ENCODE assay signal across 27 mouse cellular contexts in the genomic region with DNA sequence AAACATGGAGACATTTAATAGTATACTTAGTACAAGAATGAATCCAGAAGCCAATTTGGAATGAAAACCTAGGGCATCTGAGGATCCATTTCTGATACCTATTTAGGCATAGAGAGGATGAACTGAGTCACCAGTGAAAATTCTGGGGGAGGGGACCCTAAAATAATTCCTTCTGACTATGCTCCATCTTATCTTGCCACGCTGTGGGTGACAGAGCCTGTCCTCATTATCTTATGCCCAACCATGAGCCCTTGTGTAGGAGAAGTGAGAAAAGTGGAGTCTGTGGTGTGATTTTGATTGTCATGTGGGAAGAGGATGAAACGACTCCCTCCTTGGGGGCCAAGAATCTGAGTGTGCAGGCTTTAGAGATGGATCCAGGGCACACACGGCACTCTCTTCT. TPM values are rescaled to one million over a fixed set of nuclear protein-coding genes. Genes with fewer than 3 reads are reported as not detected.
A peak's percentile ranks its signal among the peaks of the same experiment; 100 is the strongest.
DNase-seq lines count a peak whose midpoint lies in the region; ATAC-seq and TF ChIP-seq lines count a peak whose summit lies in the region.
"Had no signal": no experiment of that assay in that cellular context is flagged by ENCODE, and none has a peak within 500 bp of the region (broad histone marks: within the 10 kb centered on the region; RNA-seq: fewer than 3 reads in every experiment).

No protein-coding gene starts in this region.

- TF ChIP-seq EP300 in heart, adult 2 months (IDR thresholded peaks at IDR 0.05; ENCODE audit: insufficient read depth, low read depth, low read length) = no peak

- peak; percentile 66 for DNase-seq in right cerebral cortex, adult 18-20 months
- DNase-seq in right cerebral cortex, postnatal 14 days = no peak
- peak; percentile 34 to 56 for DNase-seq in frontal cortex, postnatal 36 days (ENCODE audit: low spot score in 2 of 2)
- DNase-seq in heart, adult 2 months = no peak
- DNase-seq in heart, adult 18-20 months = no peak
- DNase-seq: adrenal gland, postnatal 36 days; B cell, adult 2 months; cerebellum, adult 8-10 months; cerebellum, postnatal 25 days; gastrocnemius, postnatal 14 days; heart, adult 11 months; heart, postnatal 10 days; kidney, adult 11 months; kidney, postnatal 14 days; layer of hippocampus, adult 9-11 months; lung, postnatal 36 days had no signal

- ATAC-seq in megakaryocyte, adult 5-6 weeks (ENCODE audit: poor library complexity, severe bottlenecking) = 0 out of 2 replicates have a peak, but pooled peaks have one; percentile 11
- ATAC-seq: forebrain, embryonic 14.5 days; inflammation-experienced regulatory T-cells, adult 6 months had no signal

- no peaks in the 10 kb centered on the region for H3K27me3 ChIP-seq in heart, adult 2 months (ENCODE audit: control insufficient read depth, insufficient read depth, low read length)
- H3K27me3 ChIP-seq: heart, embryonic 13.5 days; hindbrain, embryonic 15.5 days; limb, embryonic 13.5 days; lung, embryonic 15.5 days; megakaryocyte, embryonic 14.5 days; midbrain, embryonic 12.5 days; neural tube, embryonic 13.5 days had no signal

- 61% methylated on average over 3 of the region's 3 CpGs for WGBS in heart, adult 2 months

- TF ChIP-seq CTCF in heart, adult 2 months (IDR thresholded peaks at IDR 0.05) = no peak

- no peaks in the 10 kb centered on the region for H3K36me3 ChIP-seq in heart, adult 2 months (ENCODE audit: control insufficient read depth, insufficient read depth, low read length)
- H3K36me3 ChIP-seq: heart, embryonic 13.5 days; hindbrain, embryonic 15.5 days; limb, embryonic 13.5 days; lung, embryonic 15.5 days; midbrain, embryonic 12.5 days; neural tube, embryonic 13.5 days had no signal

- no peak overlapping the region for H3K27ac ChIP-seq in heart, adult 2 months
- H3K27ac ChIP-seq: heart, embryonic 13.5 days; hindbrain, embryonic 15.5 days; limb, embryonic 13.5 days; lung, embryonic 15.5 days; midbrain, embryonic 12.5 days; neural tube, embryonic 13.5 days had no signal

- no peak for TF ChIP-seq POLR2A in heart, adult 2 months (IDR thresholded peaks at IDR 0.05; ENCODE audit: insufficient read depth, low read depth, low read length)

- intact Hi-C loops in heart, adult 2 months (cut with DNase I) = no loop called here

- H3K4me1 ChIP-seq in heart, adult 2 months (ENCODE audit: control insufficient read depth, insufficient read depth, low read length) = no peaks in the 10 kb centered on the region
- H3K4me1 ChIP-seq: heart, embryonic 13.5 days; hindbrain, embryonic 15.5 days; limb, embryonic 13.5 days; lung, embryonic 15.5 days; megakaryocyte, embryonic 14.5 days; midbrain, embryonic 12.5 days; neural tube, embryonic 13.5 days had no signal

- no peak overlapping the region for H3K9ac ChIP-seq in heart, adult 2 months (ENCODE audit: low read depth, low read length)
- H3K9ac ChIP-seq: heart, embryonic 13.5 days; hindbrain, embryonic 15.5 days; limb, embryonic 13.5 days; lung, embryonic 15.5 days; midbrain, embryonic 12.5 days; neural tube, embryonic 13.5 days had no signal

- H3K4me3 ChIP-seq in heart, adult 2 months = no peak overlapping the region
- H3K4me3 ChIP-seq: heart, embryonic 13.5 days; hindbrain, embryonic 15.5 days; limb, embryonic 13.5 days; lung, embryonic 15.5 days; megakaryocyte, embryonic 14.5 days; midbrain, embryonic 12.5 days; myocyte; neural tube, embryonic 13.5 days had no signal

- no peaks in the 10 kb centered on the region for H3K79me2 ChIP-seq in heart, adult 2 months (replicated peaks; ENCODE audit: control insufficient read depth, insufficient read depth, low read length)

RNA-seq across cellular contexts. Expression of gene Inhba, which starts 32.1 kb away (rescaled TPM):
- 6.1 and 9.2 TPM in 2 replicates for total RNA-seq in megakaryocyte, adult 5-6 weeks (2015)
- total RNA-seq in megakaryocyte, adult 5-6 weeks (2017) = 2.6 and 5.4 TPM in 2 replicates
- 1 to 10 TPM; 2.5 TPM for total RNA-seq in heart, adult 2 months (2021)
- 0.61 and 0.85 TPM in 2 replicates for polyA plus RNA-seq in heart, adult 2 months (2012; rRNA removed)
- 1 to 10 TPM; 1.6 to 1.8 TPM for total RNA-seq in heart, adult 18-20 months (2021)

Comparison
In these comparisons a context has a peak if more than half of its experiments do, and no peak if none do; other contexts are left out.
1. DNase-seq: peak in right cerebral cortex, adult 18-20 months (single experiment) and frontal cortex, postnatal 36 days (2 of 2); none in right cerebral cortex, postnatal 14 days (single experiment), heart, adult 2 months (0 of 2) and heart, adult 18-20 months (0 of 2).